In genomic region chr8:46617690-46618620, GRCm38 (mm10) we compare ENCODE assay signal across 8 mouse cellular contexts. TPM values are rescaled to one million over a fixed set of nuclear protein-coding genes. Genes with fewer than 3 reads are reported as not detected.
A peak's percentile ranks its signal among the peaks of the same experiment; 100 is the strongest.
DNase-seq lines count a peak whose midpoint lies in the region; ATAC-seq and TF ChIP-seq lines count a peak whose summit lies in the region.

No protein-coding gene starts in this region.

- H3K9me3 ChIP-seq in embryonic facial prominence, embryonic 11.5 days (replicated peaks; ENCODE audit: control insufficient read depth, low read length): no peaks in the 10 kb centered on the region

- H3K4me3 ChIP-seq in cerebellum, adult 2 months (replicated peaks; ENCODE audit: insufficient read depth, low read depth, low read length): peak overlapping the region; percentile 67
- peak overlapping the region; percentile 85 for H3K4me3 ChIP-seq in embryonic facial prominence, embryonic 11.5 days (ENCODE audit: low read depth, low read length)

- no peaks in the 10 kb centered on the region for H3K36me3 ChIP-seq in embryonic facial prominence, embryonic 11.5 days (replicated peaks; ENCODE audit: control insufficient read depth, insufficient read depth, low read depth, low read length)
- no peaks in the 10 kb centered on the region for H3K36me3 ChIP-seq in splenic B cell, adult 2 months (ENCODE audit: control insufficient read depth, insufficient read depth, low read length, poor library complexity, severe bottlenecking)

- H3K27ac ChIP-seq in cerebellum, adult 2 months (ENCODE audit: insufficient read depth, low read length): no peak overlapping the region
- peak overlapping the region; percentile 90 for H3K27ac ChIP-seq in embryonic facial prominence, embryonic 11.5 days (replicated peaks; ENCODE audit: low read depth, low read length)

- under 1% methylated on average over 38 of the region's 38 CpGs for WGBS in cerebellum, adult 2 months
- under 1% methylated on average over 38 of the region's 38 CpGs for WGBS in embryonic facial prominence, embryonic 11.5 days

- no peaks in the 10 kb centered on the region for H3K4me1 ChIP-seq in cerebellum, adult 2 months (ENCODE audit: control insufficient read depth, insufficient read depth, low read length)
- no peaks in the 10 kb centered on the region for H3K4me1 ChIP-seq in embryonic facial prominence, embryonic 11.5 days (ENCODE audit: control insufficient read depth, insufficient read depth, low read length)

- peak; percentile 15 to 26 for DNase-seq in cerebellum, adult 2 months
- DNase-seq in cerebellum, adult 11 months: no peak
- DNase-seq in CD4-positive helper T cell, adult 2 months (ENCODE audit: low read depth, low spot score): peak; percentile 32
- peak; percentile 40 for DNase-seq in embryonic facial prominence, embryonic 11.5 days (ENCODE audit: low spot score)
- DNase-seq in lung, postnatal 10 days: peak; percentile 59
- peak; percentile 38 for DNase-seq in splenic B cell, adult 2 months (ENCODE audit: low read depth, low spot score)
- no peak for DNase-seq in left cerebral cortex, adult 9 months (ENCODE audit: low spot score in 2 of 2)

- H3K4me2 ChIP-seq in embryonic facial prominence, embryonic 11.5 days (ENCODE audit: low read depth, low read length): peak overlapping the region; percentile 88

- no peaks in the 10 kb centered on the region for H3K27me3 ChIP-seq in cerebellum, adult 2 months (ENCODE audit: control insufficient read depth, insufficient read depth, low read length)
- no peaks in the 10 kb centered on the region for H3K27me3 ChIP-seq in embryonic facial prominence, embryonic 11.5 days (ENCODE audit: control insufficient read depth, insufficient read depth, low read length)
- no peaks in the 10 kb centered on the region; the same call in 1 of the 2 replicates for H3K27me3 ChIP-seq in splenic B cell, adult 2 months (ENCODE audit: control insufficient read depth, insufficient read depth, low read length, poor library complexity, severe bottlenecking)

- TF ChIP-seq POLR2A in cerebellum, adult 2 months (IDR thresholded peaks at IDR 0.05; ENCODE audit: borderline replicate concordance, insufficient read depth, low read length): no peak

- peak; percentile 55 for ATAC-seq in embryonic facial prominence, embryonic 11.5 days (replicated peaks; ENCODE audit: insufficient number of reproducible peaks, low FRiP score, low TSS enrichment, low read depth)
- ATAC-seq in inflammation-experienced regulatory T-cells, adult 6 months: peak; percentile 26

- TF ChIP-seq CTCF in cerebellum, adult 2 months (IDR thresholded peaks at IDR 0.05; ENCODE audit: borderline replicate concordance, insufficient read depth, low read depth, low read length): no peak

- H3K9ac ChIP-seq in embryonic facial prominence, embryonic 11.5 days (replicated peaks; ENCODE audit: low read length): peak overlapping the region; percentile 92

RNA-seq across cellular contexts. Expression of gene Casp3, which starts 0.9 kb away (rescaled TPM):
- polyA plus RNA-seq in cerebellum, adult 2 months (2012; rRNA removed): 13.3 and 14.6 TPM in 2 replicates
- 164 and 170 TPM in 2 replicates for polyA plus RNA-seq in embryonic facial prominence, embryonic 11.5 days (2014; fragmentation: Nextera tagmentation; extraction: Ambion mirVana)
- polyA plus RNA-seq in inflammation-experienced regulatory T-cells, adult 6 months (2017; shearing (Covaris generic)): 100 to 1,000 TPM in 1 of 3 experiments, 10 to 100 TPM in 2; 46.2 to 129 (median 63.6) TPM

RNA-seq across cellular contexts. Expression of gene Primpol, which starts 0.9 kb away (rescaled TPM):
- polyA plus RNA-seq in cerebellum, adult 2 months (2012; rRNA removed): 2.8 and 4.0 TPM in 2 replicates
- 9.6 and 11.2 TPM in 2 replicates for polyA plus RNA-seq in embryonic facial prominence, embryonic 11.5 days (2014; fragmentation: Nextera tagmentation; extraction: Ambion mirVana)
- polyA plus RNA-seq in inflammation-experienced regulatory T-cells, adult 6 months (2017; shearing (Covaris generic)): 10 to 100 TPM; 39.6 to 49.3 (median 41.3) TPM

Comparison
In these comparisons a context has a peak if more than half of its experiments do, and no peak if none do; other contexts are left out.
1. DNase-seq: peak in cerebellum, adult 2 months (2 of 2), CD4-positive helper T cell, adult 2 months (single experiment), embryonic facial prominence, embryonic 11.5 days (single experiment), lung, postnatal 10 days (single experiment) and splenic B cell, adult 2 months (single experiment); none in cerebellum, adult 11 months (single experiment) and left cerebral cortex, adult 9 months (0 of 2).